Mouse (Mus musculus): ENCODE measurements at regions not wholly inside any gene's neighbourhood (a gene's known extent, or its start where the extent isn't known, plus 50 kb on each side); places are given as distances from the start of the nearest gene placed in this dataset.

DNA sequence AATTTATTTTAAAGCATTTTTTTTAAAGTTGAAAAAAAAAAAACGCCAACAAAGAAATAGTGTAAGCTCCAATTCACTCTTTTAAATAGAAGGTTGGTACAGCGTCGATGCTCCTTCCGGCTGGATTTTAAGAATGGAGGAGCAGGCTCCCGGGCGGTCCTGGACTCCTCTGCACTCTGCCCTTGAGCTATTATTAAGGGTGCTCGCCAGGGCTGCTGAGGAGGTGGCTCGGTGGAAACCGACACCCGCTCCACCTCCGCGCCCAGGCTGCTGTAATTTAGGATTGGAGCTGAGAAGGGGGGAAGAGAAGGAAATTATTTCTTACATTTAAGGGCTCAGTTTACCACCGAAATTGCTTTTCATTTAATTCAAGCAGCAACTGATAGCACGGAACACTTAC is 298.8 kb downstream of the Satb1 start:
- TF ChIP-seq EP300 (optimal IDR thresholded peaks at IDR 0.05) (no peak), CTCF (IDR thresholded peaks at IDR 0.05; ENCODE audit: low read depth) (no peak)
